Mouse (Mus musculus) MEL (cell line): ENCODE measurements around the gene Nabp2. TPM values are rescaled to one million over a fixed set of nuclear protein-coding genes. Genes with fewer than 3 reads are reported as not detected.

Experiments
- DNase-seq: peaks from one replicate; pipeline ENCODE4 v3.0.0; 2011; ENCODE audit warnings: low read depth, low spot score
- H3K27ac ChIP-seq: 2 replicates; pipeline ENCODE4 v1.5.1; 2012; ENCODE audit warnings: low read depth, mild to moderate bottlenecking, control low read depth, low read length, moderate library complexity; ENCODE audit not compliant: control insufficient read depth
- H3K27me3 ChIP-seq, 2 experiments: fragments of 150-350 bp in 1 of 2; sonication (generic) in 1 of 2; 2 replicates each; pipeline ENCODE4 v1.6.1; 2012; ENCODE audit warnings: low read length in 2 of 2, mild to moderate bottlenecking in 2 of 2, improper control_type of control experiment in 1 of 2, moderate library complexity in 1 of 2; ENCODE audit not compliant: insufficient read depth in 2 of 2, control insufficient read depth in 1 of 2
- H3K36me3 ChIP-seq, 2 experiments: 2 replicates each; pipeline ENCODE4 v1.6.1; 2012 to 2014; ENCODE audit warnings: low read length in 2 of 2, improper control_type of control experiment in 1 of 2, inconsistent platforms in 1 of 2, mild to moderate bottlenecking in 1 of 2; ENCODE audit not compliant: insufficient read depth in 2 of 2, control insufficient read depth in 1 of 2
- H3K4me1 ChIP-seq, 2 experiments: fragments of 150-350 bp in 1 of 2; sonication (generic) in 1 of 2; 2 replicates each; pipeline ENCODE4 v1.6.1; 2012; ENCODE audit warnings: low read length in 2 of 2, improper control_type of control experiment in 1 of 2, mild to moderate bottlenecking in 1 of 2; ENCODE audit not compliant: insufficient read depth in 2 of 2, control insufficient read depth in 1 of 2
- H3K4me3 ChIP-seq, 2 experiments: fragments of 150-350 bp in 1 of 2; sonication (generic) in 1 of 2; 2 replicates each; pipeline ENCODE4 v1.5.1; 2012; ENCODE audit warnings: low read depth in 2 of 2, low read length in 2 of 2, mild to moderate bottlenecking in 2 of 2, moderate library complexity in 2 of 2, control low read depth in 1 of 2, improper control_type of control experiment in 1 of 2; ENCODE audit not compliant: control insufficient read depth in 1 of 2, insufficient read depth in 1 of 2
- H3K79me2 ChIP-seq: 2 replicates; pipeline ENCODE4 v1.6.1; 2012; ENCODE audit warnings: mild to moderate bottlenecking, low read length, moderate library complexity; ENCODE audit not compliant: control insufficient read depth, poor library complexity, insufficient read depth
- H3K9ac ChIP-seq: 2 replicates; pipeline ENCODE4 v1.6.1; 2012; ENCODE audit warnings: low read depth, mild to moderate bottlenecking, control low read depth, low read length, moderate library complexity; ENCODE audit not compliant: control insufficient read depth, poor library complexity, severe bottlenecking
- H3K9me3 ChIP-seq: fragments of 150-350 bp; sonication (generic); replicated peaks from 2 replicates; pipeline ENCODE4 v1.6.1; 2012; ENCODE audit warnings: mild to moderate bottlenecking, low read length, improper control_type of control experiment, moderate library complexity; ENCODE audit not compliant: insufficient read depth
- CHD2 ChIP-seq: IDR thresholded peaks from 2 replicates; pipeline ENCODE4 v1.6.1; 2011; ENCODE audit warnings: low read length, improper control_type of control experiment
- CTCF ChIP-seq, 3 experiments: IDR thresholded peaks in 2 of 3; conservative IDR thresholded peaks in 1 of 3; 2 replicates each; pipeline ENCODE4 v1.5.1; 2011 to 2012; ENCODE audit warnings: low read length in 3 of 3, low read depth in 2 of 3, mild to moderate bottlenecking in 2 of 3, improper control_type of control experiment in 1 of 3, inconsistent platforms in 1 of 3, mixed read lengths in 1 of 3, moderate library complexity in 1 of 3; ENCODE audit not compliant: control insufficient read depth in 1 of 3, insufficient read depth in 1 of 3, poor library complexity in 1 of 3, severe bottlenecking in 1 of 3
- EP300 ChIP-seq, 2 experiments: IDR thresholded peaks; 2 replicates each; pipeline ENCODE4 v1.6.1; 2011; ENCODE audit warnings: improper control_type of control experiment in 2 of 2, low read length in 2 of 2, low read depth in 1 of 2, mild to moderate bottlenecking in 1 of 2
- MAZ ChIP-seq: IDR thresholded peaks from 2 replicates; pipeline ENCODE4 v1.6.1; 2012; ENCODE audit warnings: low read depth, mild to moderate bottlenecking, inconsistent platforms, low read length, improper control_type of control experiment
- MYC ChIP-seq: IDR thresholded peaks from 2 replicates; pipeline ENCODE4 v1.6.1; 2011; ENCODE audit warnings: low read depth, mild to moderate bottlenecking, low read length, improper control_type of control experiment, moderate library complexity
- POLR2A ChIP-seq, 2 experiments: IDR thresholded peaks; 2 replicates each; pipeline ENCODE4 v1.6.1; 2011 to 2012; ENCODE audit warnings: low read length in 2 of 2, mild to moderate bottlenecking in 2 of 2, control low read depth in 1 of 2, improper control_type of control experiment in 1 of 2, low read depth in 1 of 2, moderate library complexity in 1 of 2; ENCODE audit not compliant: control insufficient read depth in 1 of 2, insufficient read depth in 1 of 2, poor library complexity in 1 of 2
- POLR2AphosphoS2 ChIP-seq: IDR thresholded peaks from 2 replicates; pipeline ENCODE4 v1.6.1; 2011; ENCODE audit warnings: low read length, improper control_type of control experiment
- USF2 ChIP-seq, 2 experiments: IDR thresholded peaks; 2 replicates each; pipeline ENCODE4 v1.6.1; 2011 to 2012; ENCODE audit warnings: improper control_type of control experiment in 2 of 2, low read length in 2 of 2, borderline replicate concordance in 1 of 2, inconsistent platforms in 1 of 2, low read depth in 1 of 2, mild to moderate bottlenecking in 1 of 2; ENCODE audit not compliant: insufficient read depth in 1 of 2
- ZMIZ1 ChIP-seq: IDR thresholded peaks from 2 replicates; pipeline ENCODE4 v1.6.1; 2012; ENCODE audit warnings: low read depth, mild to moderate bottlenecking, inconsistent platforms, low read length, improper control_type of control experiment, moderate library complexity
- polyA plus RNA-seq, 2 experiments: library from polyadenylated mRNA; stranded (reverse) in 1 of 2; unstranded in 1 of 2; fragments of >175 nt in 1 of 2; fragments of >200 nt in 1 of 2; gene quantifications; 2 replicates each; pipeline versions ENCODE4 v1.2.1 to v1.2.4; 2012; ENCODE audit warnings: low replicate concordance in 2 of 2, low read depth in 1 of 2; ENCODE audit not compliant: insufficient read length in 2 of 2, insufficient read depth in 1 of 2, missing spikeins in 1 of 2
- total RNA-seq: library from RNA; depleted of rRNA; stranded (reverse); fragments of 300-350 nt; gene quantifications from 2 replicates; pipeline ENCODE4 v1.2.3, GENCODE M21; 2012

The Nabp2 gene
- total and polyA plus RNA-seq, 3 experiments = 33.7 to 249 (median 166) TPM

DNA sequence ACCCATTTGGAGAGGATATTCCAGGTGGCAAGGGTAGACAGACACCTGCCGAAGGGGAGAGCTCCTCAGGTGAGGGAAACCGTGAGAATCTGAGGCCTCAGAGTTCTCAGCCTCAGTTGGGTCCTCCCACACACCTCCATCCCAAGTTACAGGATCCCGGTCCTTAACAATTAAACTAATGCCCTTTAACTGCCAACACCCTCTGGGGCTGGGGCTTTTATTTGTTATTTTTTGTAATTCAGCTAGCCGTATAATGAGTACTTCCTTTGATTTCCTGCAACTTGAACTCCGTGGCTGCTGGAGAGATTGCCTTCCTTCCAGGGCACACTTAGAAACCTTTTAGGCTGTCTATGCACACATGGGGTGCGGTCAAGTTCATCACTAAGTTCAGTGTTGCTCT lies 33.1 kb upstream of the Nabp2 start:
- Histone ChIP-seq H3K9ac (no peak overlapping the region), H3K79me2 (no peaks in the 10 kb centered on the region), H3K27me3 (no peaks in the 10 kb centered on the region), H3K9me3 (no peaks in the 10 kb centered on the region), H3K4me3 (no peak overlapping the region), H3K36me3 (peaks cover 0 to 11% of the 10 kb centered on the region in 2 experiments; a peak in 3 of 4 replicates), H3K27ac (no peak overlapping the region), H3K4me1 (peaks cover 5 to 14% of the 10 kb centered on the region in 2 experiments)
- TF ChIP-seq POLR2A (IDR thresholded peaks at IDR 0.05; ENCODE audit: control insufficient read depth in 1 of 2, insufficient read depth in 1 of 2, low read depth in 1 of 2, low read length in 2 of 2, poor library complexity in 1 of 2) (no peak), MYC (no peak), MAZ (no peak), EP300 (IDR thresholded peaks at IDR 0.05; ENCODE audit: low read depth in 1 of 2, low read length in 2 of 2) (no peak), ZMIZ1 (no peak)
- DNase-seq = no peak

DNA sequence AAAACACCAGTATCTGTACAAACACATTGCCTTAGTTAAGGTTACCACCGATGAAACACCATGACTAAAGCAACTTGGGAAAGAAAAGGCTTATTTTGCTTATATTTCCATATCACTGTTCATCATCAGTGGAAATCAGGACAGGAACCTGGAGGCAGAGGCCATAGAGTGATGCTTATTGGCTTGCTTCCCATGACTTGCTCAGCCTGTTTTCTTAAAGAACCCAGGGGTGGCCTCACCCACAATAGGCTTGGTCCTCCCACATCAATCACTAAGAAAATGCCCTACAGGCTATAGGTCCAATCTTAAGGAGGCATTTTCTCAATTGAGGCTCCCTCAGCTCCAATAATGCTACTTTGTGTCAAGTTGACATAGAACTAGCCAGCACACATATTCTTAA lies 31.4 kb upstream of the Nabp2 start:
- no peak for DNase-seq
- Histone ChIP-seq H3K4me3 (no peak overlapping the region), H3K4me1 (peaks cover 5 to 14% of the 10 kb centered on the region in 2 experiments), H3K27ac (no peak overlapping the region), H3K27me3 (no peaks in the 10 kb centered on the region), H3K9ac (no peak overlapping the region), H3K36me3 (peaks cover 0 to 11% of the 10 kb centered on the region in 2 experiments), H3K79me2 (no peaks in the 10 kb centered on the region), H3K9me3 (no peaks in the 10 kb centered on the region)
- 0 out of 2 replicates have a peak, but pooled peaks have one; percentile 58 for TF ChIP-seq POLR2AphosphoS2
- TF ChIP-seq USF2 (IDR thresholded peaks at IDR 0.05; ENCODE audit: borderline replicate concordance in 1 of 2, insufficient read depth in 1 of 2, low read depth in 1 of 2, low read length in 2 of 2) = no peak

DNA sequence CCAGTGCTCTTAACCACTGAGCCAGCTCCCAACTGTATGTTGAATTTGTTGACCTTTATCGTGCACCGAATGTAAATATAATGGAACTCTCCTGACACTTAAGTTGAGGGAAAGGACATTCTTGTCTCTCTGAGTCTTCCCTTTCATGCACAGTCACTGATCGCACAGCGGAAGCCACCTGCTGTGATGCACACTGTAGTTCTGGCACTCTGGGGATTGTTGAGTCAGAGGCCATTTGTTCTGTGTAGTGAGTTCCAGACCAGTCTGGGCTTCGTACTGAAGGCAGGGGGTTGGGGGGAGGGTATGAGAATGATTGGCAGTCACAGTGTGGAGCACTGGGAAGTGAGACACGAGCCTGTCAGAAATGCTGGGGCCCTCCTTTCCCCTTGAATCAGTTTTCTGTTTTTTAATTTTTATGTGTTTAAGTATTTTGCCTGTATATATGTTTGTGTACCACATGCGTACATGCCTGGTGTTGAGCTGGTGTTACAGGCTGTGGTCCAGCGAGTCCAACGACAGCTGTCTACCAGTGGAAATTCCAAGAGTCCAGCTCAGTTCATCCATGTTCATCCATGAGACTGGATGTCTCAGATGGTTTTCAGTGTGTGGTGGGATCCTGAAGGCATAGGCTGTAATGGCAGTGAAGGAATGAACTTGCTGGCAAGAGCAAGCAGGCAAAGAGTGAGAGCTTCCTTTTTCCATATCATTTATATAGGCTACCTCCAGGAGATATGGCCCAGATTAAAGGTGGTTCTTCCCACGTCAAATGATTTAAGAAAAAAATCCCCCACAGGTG lies 30.2 kb upstream of the Nabp2 start:
- peaks cover 5 to 14% of the 10 kb centered on the region in 2 experiments for H3K4me1 ChIP-seq
- H3K9me3 ChIP-seq = no peaks in the 10 kb centered on the region
- no peak overlapping the region for H3K9ac ChIP-seq
- H3K4me3 ChIP-seq = no peak overlapping the region
- DNase-seq = no peak
- H3K27me3 ChIP-seq = no peaks in the 10 kb centered on the region
- no peak overlapping the region for H3K27ac ChIP-seq
- no peaks in the 10 kb centered on the region for H3K79me2 ChIP-seq
- TF ChIP-seq CHD2 (no peak), CTCF (IDR thresholded peaks at IDR 0.05 in 2 of 3, conservative IDR thresholded peaks at IDR 0.05 in 1 of 3; ENCODE audit: control insufficient read depth in 1 of 3, insufficient read depth in 1 of 3, low read depth in 2 of 3, low read length in 3 of 3, poor library complexity in 1 of 3, severe bottlenecking in 1 of 3) (no peak)
- H3K36me3 ChIP-seq = peaks cover 2 to 11% of the 10 kb centered on the region in 2 experiments
